Mouse (Mus musculus) olfactory bulb, adult 2 months (tissue): ENCODE results near the gene Pgpep1l.

Source experiments
- CTCF ChIP-seq: fragments of 200-500 bp; IDR thresholded peaks from 2 replicates; pipeline ENCODE4 v1.5.1; 2012; ENCODE audit warnings: low read depth, mild to moderate bottlenecking, low read length, moderate library complexity; ENCODE audit not compliant: insufficient read depth
- POLR2A ChIP-seq: fragments of 200-500 bp; IDR thresholded peaks from 2 replicates; pipeline ENCODE4 v1.6.1; 2012; ENCODE audit warnings: mild to moderate bottlenecking, low read depth, low read length, moderate library complexity; ENCODE audit not compliant: insufficient read depth

GRCm38 (mm10) chr7:68257767-68258166 is 6.3 kb downstream of the Pgpep1l start:
- TF ChIP-seq CTCF (no peak), POLR2A (no peak)
